Mouse (Mus musculus): ENCODE data around the gene Dsn1.

Dsn1 gene

GRCm38 (mm10) chr2:157021156-157021555, 14.2 kb upstream of the Dsn1 start:
- DNase-seq: no peak

GRCm38 (mm10) chr2:157019228-157019627, 12.3 kb upstream of the Dsn1 start:
- DNase-seq: no peak

GRCm38 (mm10) chr2:157016529-157017270, 9.7 kb upstream of the Dsn1 start:
- no peak for DNase-seq

- peak in 1 of 2 experiments; percentile 26 for DNase-seq
Observed at GRCm38 (mm10) chr2:157012341-157012740, 5.4 kb upstream of the Dsn1 start.

GRCm38 (mm10) chr2:157010634-157011310, 3.8 kb upstream of the Dsn1 start:
- peak in 1 of 2 experiments; percentile 45 for DNase-seq

GRCm38 (mm10) chr2:157010121-157010520, 3.2 kb upstream of the Dsn1 start:
- peak in 1 of 2 experiments; percentile 29 for DNase-seq

GRCm38 (mm10) chr2:157008509-157008908, 1.6 kb upstream of the Dsn1 start:
- DNase-seq: peak in 1 of 2 experiments; percentile 8

GRCm38 (mm10) chr2:157007234-157007596, 261 bp upstream of the Dsn1 start:
- DNase-seq: no peak

GRCm38 (mm10) chr2:157002321-157002720, 4.6 kb downstream of the Dsn1 start:
- no peak for DNase-seq

GRCm38 (mm10) chr2:156998263-156998662, 8.7 kb downstream of the Dsn1 start:
- DNase-seq: peak; percentile 71 to 80

- peak; percentile 69 to 76 for DNase-seq
Observed at GRCm38 (mm10) chr2:156996576-156996975, 10.4 kb downstream of the Dsn1 start.

GRCm38 (mm10) chr2:156991470-156992319, 15.3 kb downstream of the Dsn1 start, which contains the start of gene Ndrg3:
Gene Ndrg3 (minus strand): TSS chr2:156992056.
- DNase-seq: peak; percentile 98

GRCm38 (mm10) chr2:156990727-156991431, 16.1 kb downstream of the Dsn1 start:
- DNase-seq: peak; percentile 60 to 63

- DNase-seq: no peak
Observed at GRCm38 (mm10) chr2:156987316-156987715, 19.6 kb downstream of the Dsn1 start.

GRCm38 (mm10) chr2:156982864-156983263, 24.1 kb downstream of the Dsn1 start:
- DNase-seq: peak in 1 of 2 experiments; percentile 50

GRCm38 (mm10) chr2:156981291-156981690, 25.7 kb downstream of the Dsn1 start:
- DNase-seq: no peak

GRCm38 (mm10) chr2:156980059-156980458, 26.9 kb downstream of the Dsn1 start:
- DNase-seq: no peak

- no peak for DNase-seq
Observed at GRCm38 (mm10) chr2:156976711-156977110, 30.2 kb downstream of the Dsn1 start.

GRCm38 (mm10) chr2:156974967-156975366, 32.0 kb downstream of the Dsn1 start:
- no peak for DNase-seq

- DNase-seq: peak; percentile 76 to 82
Observed at GRCm38 (mm10) chr2:156973316-156974100, 33.4 kb downstream of the Dsn1 start.

GRCm38 (mm10) chr2:156970253-156970652, 36.7 kb downstream of the Dsn1 start:
- DNase-seq: peak in 1 of 2 experiments; percentile 39

- DNase-seq: peak in 1 of 2 experiments; percentile 23
Observed at GRCm38 (mm10) chr2:156968501-156968900, 38.5 kb downstream of the Dsn1 start.
